Mouse (Mus musculus) testis, adult 2 months (tissue): ENCODE measurements around the gene Srsf4.

Experiments used
- CTCF ChIP-seq: fragments of 200-500 bp; IDR thresholded peaks from 2 replicates; pipeline ENCODE4 v1.5.1; 2012; ENCODE audit warnings: low read depth, mild to moderate bottlenecking, inconsistent platforms, low read length, moderate library complexity; ENCODE audit not compliant: control insufficient read depth, insufficient read depth, insufficient replicate concordance
- POLR2A ChIP-seq: fragments of 200-500 bp; IDR thresholded peaks from 2 replicates; pipeline ENCODE4 v1.6.1; 2012; ENCODE audit warnings: low read depth, mild to moderate bottlenecking, inconsistent platforms, low read length, moderate library complexity; ENCODE audit not compliant: control insufficient read depth

DNA sequence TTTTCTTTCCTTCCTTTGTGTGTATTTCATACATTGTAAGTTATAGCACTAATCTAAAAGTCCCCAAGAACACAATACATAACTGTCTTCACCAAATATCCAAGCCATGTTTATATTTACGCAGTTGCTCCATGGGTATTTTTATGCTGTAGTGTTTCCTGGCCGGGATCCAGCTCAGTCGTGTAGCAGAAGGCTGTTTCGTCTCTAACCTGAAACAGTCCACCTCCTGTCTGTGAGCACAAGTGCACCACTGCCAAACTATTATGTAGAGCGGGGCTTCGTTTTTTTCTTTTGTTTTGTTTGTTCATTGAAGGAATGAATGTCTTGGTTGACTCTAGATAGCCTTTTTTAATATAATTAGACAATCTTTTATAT lies 25.8 kb downstream of the Srsf4 start:
- TF ChIP-seq POLR2A: no peak
- TF ChIP-seq CTCF: no peak
